Mouse (Mus musculus) lung, embryonic 14.5 days (tissue): ENCODE measurements around the gene Sez6l. TPM values are rescaled to one million over a fixed set of nuclear protein-coding genes. Genes with fewer than 3 reads are reported as not detected.
"Not testable (repeated sequence)": the region's sequence is repeated elsewhere in the genome, so short reads cannot be mapped to it uniquely, and the experiment has no call there.

Experiments used
- ATAC-seq: fragments of 200-750 bp; cut with Nextera tagmentation; 2 replicates; pipeline ENCODE4 v1.8.0; 2017; ENCODE audit warnings: mild to moderate bottlenecking, moderate TSS enrichment, moderate library complexity; ENCODE audit not compliant: insufficient read depth
- DNase-seq: peaks from one replicate; pipeline ENCODE4 v3.0.0-alpha.2; 2015
- H3K27ac ChIP-seq: fragments of 300-500 bp; sonication (generic); 2 replicates; pipeline ENCODE4 v1.5.1; 2014; ENCODE audit warnings: low read depth, mild to moderate bottlenecking, moderate library complexity
- H3K27me3 ChIP-seq: fragments of 300-500 bp; sonication (generic); 2 replicates; pipeline ENCODE4 v1.6.1; 2014; ENCODE audit warnings: low read length, control low read depth; ENCODE audit not compliant: insufficient read depth
- H3K36me3 ChIP-seq: fragments of 300-500 bp; sonication (generic); 2 replicates; pipeline ENCODE4 v1.6.1; 2014; ENCODE audit warnings: control low read depth; ENCODE audit not compliant: insufficient read depth
- H3K4me1 ChIP-seq: fragments of 300-500 bp; sonication (generic); 2 replicates; pipeline ENCODE4 v1.6.1; 2014; ENCODE audit warnings: antibody characterized with exemption, control low read depth; ENCODE audit not compliant: insufficient read depth
- H3K4me2 ChIP-seq: fragments of 300-500 bp; sonication (generic); 2 replicates; pipeline ENCODE4 v1.6.1; 2014; ENCODE audit warnings: mild to moderate bottlenecking
- H3K4me3 ChIP-seq: fragments of 300-500 bp; sonication (generic); 2 replicates; pipeline ENCODE4 v1.5.1; 2014; ENCODE audit warnings: low read depth, low read length
- H3K9ac ChIP-seq: fragments of 300-500 bp; sonication (generic); 2 replicates; pipeline ENCODE4 v1.6.1; 2014
- H3K9me3 ChIP-seq: fragments of 300-500 bp; sonication (generic); 2 replicates; pipeline ENCODE4 v1.6.1; 2016; ENCODE audit warnings: low read depth, low read length, control low read depth
- CTCF ChIP-seq: IDR thresholded peaks from 2 replicates; pipeline ENCODE4 v1.5.1; 2016; ENCODE audit warnings: antibody characterized with exemption, low read depth
- WGBS: fragments of 180-500 bp; shearing (Covaris S2); extraction: QIAGEN DNeasy Blood & Tissue Kit; methylation state at CpG from one replicate; pipeline ENCODE4 v1.1.7; 2014; 5-methylcytosine and 5-hydroxymethylcytosine counted together
- polyA plus RNA-seq: library from polyadenylated mRNA; unstranded; fragments of >200 nt; fragmentation: Nextera tagmentation; extraction: Ambion mirVana; gene quantifications from 2 replicates; pipeline ENCODE4 v1.2.1, GENCODE M21; 2014

The Sez6l gene
- polyA plus RNA-seq, 1 experiment from 2014 or later: 0.32 TPM

GRCm38 (mm10) chr5:112431120-112431775, 145.7 kb downstream of the Sez6l start:
- no peak for ATAC-seq
- Histone ChIP-seq H3K4me2 (peak overlapping the region; percentile 15; the same call in 1 of the 2 replicates), H3K4me3 (no peak overlapping the region)

GRCm38 (mm10) chr5:112428944-112429343, 148.0 kb downstream of the Sez6l start:
- Histone ChIP-seq H3K4me1 (no peaks in the 10 kb centered on the region), H3K4me3 (no peak overlapping the region), H3K36me3 (no peaks in the 10 kb centered on the region), H3K27me3 (peaks cover 6% of the 10 kb centered on the region; the same call in 1 of the 2 replicates), H3K27ac (no peak overlapping the region), H3K9ac (no peak overlapping the region), H3K4me2 (peak overlapping the region; percentile 29; the same call in 1 of the 2 replicates), H3K9me3 (no peaks in the 10 kb centered on the region)
- TF ChIP-seq CTCF: peak; percentile 93
- DNase-seq (peak; percentile 86), ATAC-seq (no peak)
- 13% methylated on average over 19 of the region's 19 CpGs for WGBS

More at GRCm38 (mm10) chr5:112431120-112431775, 145.7 kb downstream of the Sez6l start:
- H3K36me3 ChIP-seq: no peaks in the 10 kb centered on the region
- TF ChIP-seq CTCF: no peak
- WGBS: 22% methylated on average over 14 of the region's 14 CpGs
- H3K9me3 ChIP-seq: no peaks in the 10 kb centered on the region
- H3K27me3 ChIP-seq: peaks cover 6% of the 10 kb centered on the region; the same call in 1 of the 2 replicates
- no peak overlapping the region for H3K9ac ChIP-seq
- DNase-seq: no peak
- no peaks in the 10 kb centered on the region for H3K4me1 ChIP-seq
- H3K27ac ChIP-seq: no peak overlapping the region

GRCm38 (mm10) chr5:112427283-112427682, 149.7 kb downstream of the Sez6l start:
- Histone ChIP-seq H3K27me3 (peaks cover 5% of the 10 kb centered on the region; the same call in 1 of the 2 replicates), H3K9ac (no peak overlapping the region), H3K4me3 (no peak overlapping the region), H3K27ac (no peak overlapping the region), H3K9me3 (no peaks in the 10 kb centered on the region), H3K36me3 (no peaks in the 10 kb centered on the region), H3K4me2 (no peak overlapping the region), H3K4me1 (no peaks in the 10 kb centered on the region)
- DNase-seq (peak; percentile 77), ATAC-seq (no peak)
- peak; percentile 87 for TF ChIP-seq CTCF
- WGBS: 41% methylated on average over 2 of the region's 2 CpGs

- H3K36me3 ChIP-seq: no peaks in the 10 kb centered on the region
- no peak overlapping the region for H3K4me2 ChIP-seq
- no peak overlapping the region for H3K4me3 ChIP-seq
- TF ChIP-seq CTCF: no peak
- H3K27ac ChIP-seq: no peak overlapping the region
- no peaks in the 10 kb centered on the region for H3K9me3 ChIP-seq
- WGBS: 81% methylated on average over 7 of the region's 7 CpGs
- no peaks in the 10 kb centered on the region for H3K4me1 ChIP-seq
- no peaks in the 10 kb centered on the region for H3K27me3 ChIP-seq
- ATAC-seq (no peak), DNase-seq (no peak)
- no peak overlapping the region for H3K9ac ChIP-seq
These were observed 150.3 kb downstream of the Sez6l start for GRCm38 (mm10) chr5:112426635-112427034.

- H3K9ac ChIP-seq: no peak overlapping the region
- no peaks in the 10 kb centered on the region for H3K36me3 ChIP-seq
- TF ChIP-seq CTCF: no peak
- no peak overlapping the region for H3K4me3 ChIP-seq
- no peak overlapping the region for H3K27ac ChIP-seq
- no peaks in the 10 kb centered on the region for H3K9me3 ChIP-seq
- WGBS: 40% methylated on average over 12 of the region's 12 CpGs
- DNase-seq (peak; percentile 52), ATAC-seq (peak; percentile 60; the same call in 1 of the 2 replicates)
- H3K4me2 ChIP-seq: peak overlapping the region; percentile 10; the same call in 1 of the 2 replicates
- no peaks in the 10 kb centered on the region for H3K4me1 ChIP-seq
- H3K27me3 ChIP-seq: no peaks in the 10 kb centered on the region
These were observed 157.4 kb downstream of the Sez6l start for GRCm38 (mm10) chr5:112419535-112419934.

GRCm38 (mm10) chr5:112418023-112418422, 159.0 kb downstream of the Sez6l start:
- Histone ChIP-seq H3K4me3 (no peak overlapping the region), H3K9me3 (no peaks in the 10 kb centered on the region), H3K4me1 (no peaks in the 10 kb centered on the region), H3K4me2 (no peak overlapping the region), H3K27me3 (no peaks in the 10 kb centered on the region), H3K9ac (no peak overlapping the region), H3K36me3 (no peaks in the 10 kb centered on the region), H3K27ac (no peak overlapping the region)
- ATAC-seq (no peak), DNase-seq (no peak)
- WGBS: 58% methylated on average over 4 of the region's 4 CpGs
- TF ChIP-seq CTCF: no peak

- Histone ChIP-seq H3K27me3 (no peaks in the 10 kb centered on the region), H3K4me3 (no peak overlapping the region), H3K4me2 (no peak overlapping the region), H3K9me3 (no peaks in the 10 kb centered on the region), H3K36me3 (no peaks in the 10 kb centered on the region), H3K27ac (no peak overlapping the region), H3K9ac (no peak overlapping the region), H3K4me1 (peaks cover 1% of the 10 kb centered on the region; the same call in 1 of the 2 replicates)
- ATAC-seq: no peak
- no peak for DNase-seq
- TF ChIP-seq CTCF: no peak
- WGBS: 67% methylated on average over 5 of the region's 5 CpGs
These were observed 160.3 kb downstream of the Sez6l start for GRCm38 (mm10) chr5:112416673-112417072.

- not testable (repeated sequence) for ATAC-seq, H3K27ac ChIP-seq, H3K4me2 ChIP-seq, H3K4me3 ChIP-seq, H3K36me3 ChIP-seq, H3K4me1 ChIP-seq, H3K9me3 ChIP-seq, H3K27me3 ChIP-seq, H3K9ac ChIP-seq, DNase-seq
- 72% methylated on average over 4 of the region's 4 CpGs for WGBS
These were observed 164.2 kb downstream of the Sez6l start for GRCm38 (mm10) chr5:112412781-112413180.
